Mouse (Mus musculus): ENCODE data around the gene Glyctk.

Gene Glyctk

DNA sequence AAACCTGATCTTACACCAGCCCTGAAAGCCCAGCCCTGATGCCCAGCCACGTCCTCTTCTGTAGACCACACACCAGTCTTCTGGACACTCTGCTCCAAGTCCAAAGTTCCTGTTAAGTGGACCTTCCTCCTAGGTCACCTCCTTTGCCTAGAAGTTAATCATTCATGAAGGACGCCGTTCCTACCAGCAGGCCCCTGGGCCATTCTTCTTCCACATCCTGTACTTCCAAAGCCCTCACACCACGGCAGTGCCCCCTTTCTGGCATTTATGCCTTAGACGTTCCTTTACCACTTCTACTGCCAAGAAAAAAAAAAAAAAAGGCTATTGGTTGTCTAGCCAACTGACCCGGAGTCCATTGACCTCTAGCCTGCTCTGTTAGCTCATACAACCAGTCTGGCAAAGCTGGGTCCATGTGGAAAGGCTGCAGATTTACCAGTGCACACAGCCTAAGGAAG lies at the start of gene Glyctk:
TSS of gene Glyctk (minus strand) at position 102 of the 455 bp plus-strand sequence.
- DNase-seq (ENCODE audit: extremely low spot score, low read depth, low spot score) = no peak

DNA sequence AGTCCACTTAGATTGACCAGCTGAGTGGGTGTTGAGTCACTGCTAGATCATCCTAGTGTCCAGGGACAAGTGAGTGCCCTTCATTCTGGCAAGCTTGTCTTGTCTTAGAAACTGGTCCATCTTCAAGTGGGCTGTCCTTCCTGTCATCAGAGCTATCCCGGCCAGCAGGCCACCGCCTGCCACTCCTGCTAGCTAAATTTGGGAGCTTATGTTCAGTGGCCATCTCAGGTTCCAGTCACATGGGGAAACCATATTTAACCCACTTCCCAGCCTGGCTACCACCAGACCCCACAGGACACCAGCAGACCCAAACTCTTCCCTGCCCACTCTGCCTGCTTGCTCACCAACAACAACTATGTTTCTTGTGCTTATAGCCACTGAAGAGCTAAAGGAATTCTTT lies 48.6 kb upstream of the Glyctk start:
- no peak for DNase-seq (ENCODE audit: extremely low spot score, low read depth, low spot score)

DNA sequence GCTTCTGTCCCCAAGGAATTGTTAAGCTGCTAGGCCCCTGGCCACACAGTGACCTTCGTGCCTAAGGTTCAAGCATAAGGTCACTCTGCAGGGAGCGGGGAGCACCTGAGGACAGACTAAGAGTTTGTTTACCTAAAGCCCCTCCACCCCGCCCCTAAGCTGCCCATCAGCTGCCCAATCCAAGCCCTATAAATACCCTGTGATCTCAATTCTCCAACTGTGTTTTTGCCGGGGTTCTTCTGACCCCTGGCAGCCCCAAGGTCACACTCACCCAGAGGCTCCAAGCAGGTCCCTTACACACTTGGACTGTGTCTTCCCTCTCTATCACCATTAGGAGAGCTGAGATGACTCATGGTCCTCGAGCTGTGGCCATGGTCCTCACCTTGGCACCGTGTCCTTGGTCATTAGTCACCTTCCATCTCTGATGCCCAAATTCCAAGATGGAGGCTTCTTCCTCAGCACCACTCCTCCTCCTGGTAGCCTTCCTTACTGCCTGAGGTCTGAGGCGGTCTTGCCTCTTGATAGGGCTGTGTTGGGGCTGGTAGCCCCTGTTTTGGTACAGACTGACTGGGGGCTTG lies 47.9 kb upstream of the Glyctk start:
- no peak for DNase-seq (ENCODE audit: extremely low spot score, low read depth, low spot score)

DNA sequence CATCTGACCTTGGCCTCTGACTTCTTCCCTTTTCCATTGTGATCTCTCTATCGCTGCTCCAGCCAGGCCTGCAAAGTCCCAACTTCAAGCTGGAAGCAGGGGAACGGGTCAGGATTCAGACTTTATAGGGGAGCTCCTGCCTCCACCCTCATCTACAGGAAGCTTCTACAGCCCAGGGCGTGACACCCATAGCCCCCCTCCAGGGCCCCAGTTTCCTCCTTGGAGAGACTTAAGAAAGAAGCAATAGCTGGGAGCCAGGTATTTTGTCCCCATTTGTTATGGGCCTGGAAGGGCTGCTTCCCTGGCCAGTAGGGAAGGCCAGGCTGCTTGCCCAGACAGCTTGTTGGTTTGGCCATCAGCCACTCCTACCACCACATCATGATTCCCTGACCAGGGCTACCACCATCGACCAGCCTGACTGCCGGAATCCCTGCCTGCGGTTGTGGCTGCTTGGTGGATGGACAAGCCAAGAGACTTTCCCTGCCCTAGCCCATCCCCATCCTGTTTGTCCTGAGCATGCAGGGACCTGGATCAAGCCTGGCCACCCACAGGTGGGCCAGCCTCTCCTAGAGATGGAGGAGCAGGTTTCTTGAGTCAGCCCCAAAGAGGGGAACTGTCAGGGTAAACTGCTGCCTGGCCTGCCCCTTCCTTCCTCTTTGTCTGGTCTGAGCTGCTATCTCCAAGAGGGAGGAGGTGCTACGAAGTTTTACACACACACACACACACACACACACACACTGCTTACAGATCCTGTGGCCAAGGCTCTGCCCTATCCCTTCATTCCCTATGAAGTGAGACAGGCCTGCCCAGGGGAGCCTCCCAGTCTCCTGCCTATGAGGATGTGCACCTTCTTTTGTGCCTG lies 46.3 kb upstream of the Glyctk start:
- DNase-seq (ENCODE audit: extremely low spot score, low read depth, low spot score) = no peak

DNA sequence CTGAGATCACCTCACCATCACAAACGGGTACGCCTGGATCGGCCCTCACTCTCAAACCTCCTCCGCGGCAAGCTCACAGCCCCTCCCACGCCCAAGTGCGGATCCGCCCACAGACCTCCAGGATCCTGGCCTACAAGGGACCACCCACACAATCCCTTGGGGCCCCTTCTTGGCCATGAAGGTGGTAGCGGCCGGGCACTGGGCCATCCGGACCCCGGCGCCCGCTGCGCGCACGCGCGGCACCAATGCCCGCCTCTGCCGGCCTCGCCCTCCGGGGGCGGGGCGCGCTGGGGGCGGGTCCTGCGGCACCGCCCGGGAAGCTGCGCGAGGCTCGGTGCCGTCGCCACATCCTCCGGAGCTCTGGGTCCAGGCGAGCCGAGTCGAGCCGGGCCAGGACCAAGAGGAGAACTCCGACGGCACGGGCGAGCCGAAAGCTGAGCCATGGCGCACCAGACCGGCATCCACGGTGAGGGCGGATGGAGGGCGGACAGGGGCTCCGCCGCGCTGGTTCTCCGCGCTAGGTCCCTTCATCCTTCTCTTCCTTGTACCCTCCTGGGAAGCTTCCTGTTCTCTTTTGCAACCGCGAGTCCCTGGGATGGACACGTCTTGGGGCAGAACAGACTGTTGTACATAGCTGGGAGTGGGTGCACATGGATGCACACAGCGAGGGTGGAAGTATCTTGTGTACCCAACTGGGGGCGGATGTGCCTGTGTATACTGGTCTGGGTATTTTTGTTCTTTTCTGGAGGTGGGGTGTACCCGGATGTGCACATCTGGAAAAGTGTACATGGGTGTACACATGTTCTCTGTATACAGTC lies 45.1 kb upstream of the Glyctk start, which contains the start of gene Twf2:
TSS of gene Twf2 (plus strand) at position 290 of the 818 bp plus-strand sequence.
- peak; percentile 64 for DNase-seq (ENCODE audit: extremely low spot score, low read depth, low spot score)

DNA sequence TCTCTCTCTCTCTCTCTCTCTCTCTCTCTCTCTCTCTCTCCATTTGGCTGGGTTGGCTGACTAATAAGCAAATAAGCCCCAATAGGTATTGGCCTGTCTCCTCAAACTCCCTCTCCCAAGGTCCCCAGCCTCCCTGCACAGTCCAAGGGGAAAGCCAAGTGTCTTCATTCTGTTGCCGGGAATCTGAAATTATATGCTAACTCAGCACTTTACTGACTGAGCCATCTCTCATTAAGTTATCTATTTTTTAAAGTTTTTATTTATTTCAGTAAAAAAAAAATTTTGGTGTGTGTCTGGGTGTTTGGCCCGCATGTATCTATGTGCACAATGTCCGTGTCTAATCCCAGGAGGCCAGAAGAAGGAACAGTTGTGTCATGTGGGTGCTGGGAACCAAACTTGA lies 44.0 kb upstream of the Glyctk start:
- DNase-seq (ENCODE audit: extremely low spot score, low read depth, low spot score) = no peak

DNA sequence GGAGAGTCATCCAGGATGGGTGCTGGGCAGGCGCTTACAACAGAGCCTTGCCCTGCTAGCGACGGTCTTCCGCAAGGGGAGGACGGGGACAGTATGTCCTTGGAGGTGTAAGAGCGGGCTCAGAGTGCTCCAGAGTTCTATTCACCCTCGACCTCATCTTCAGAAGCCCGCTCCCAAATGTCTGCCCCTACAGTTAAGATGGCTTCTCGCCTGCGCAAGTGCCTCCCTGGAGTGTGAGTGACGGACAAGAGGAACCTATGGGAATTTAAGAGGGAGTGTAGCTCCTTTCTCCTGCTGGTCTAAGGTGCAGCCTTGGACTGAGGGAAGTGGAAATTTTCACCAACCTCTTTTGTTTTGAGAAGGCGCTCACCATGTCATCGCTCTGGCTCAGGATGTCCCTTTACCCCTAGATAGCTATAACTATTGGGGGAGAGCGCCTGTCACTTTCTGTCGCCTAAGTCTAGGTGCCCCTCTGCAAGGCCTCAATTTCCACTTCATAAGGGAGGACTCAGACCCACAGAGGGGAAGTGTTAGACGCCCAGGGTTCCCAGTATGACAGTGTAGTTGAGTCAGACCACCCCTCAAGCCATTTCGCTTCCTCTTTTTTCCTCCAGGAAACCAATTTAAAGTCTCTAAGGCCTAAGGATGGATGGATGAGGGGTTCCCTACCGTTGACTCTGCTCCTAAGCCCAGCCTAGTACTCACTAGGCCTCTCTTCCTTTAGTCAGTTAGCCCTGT lies 41.8 kb upstream of the Glyctk start, which contains the start of gene Ppm1m:
TSS of gene Ppm1m (minus strand) at position 212 of the 738 bp plus-strand sequence.
- no peak for DNase-seq (ENCODE audit: extremely low spot score, low read depth, low spot score)

DNA sequence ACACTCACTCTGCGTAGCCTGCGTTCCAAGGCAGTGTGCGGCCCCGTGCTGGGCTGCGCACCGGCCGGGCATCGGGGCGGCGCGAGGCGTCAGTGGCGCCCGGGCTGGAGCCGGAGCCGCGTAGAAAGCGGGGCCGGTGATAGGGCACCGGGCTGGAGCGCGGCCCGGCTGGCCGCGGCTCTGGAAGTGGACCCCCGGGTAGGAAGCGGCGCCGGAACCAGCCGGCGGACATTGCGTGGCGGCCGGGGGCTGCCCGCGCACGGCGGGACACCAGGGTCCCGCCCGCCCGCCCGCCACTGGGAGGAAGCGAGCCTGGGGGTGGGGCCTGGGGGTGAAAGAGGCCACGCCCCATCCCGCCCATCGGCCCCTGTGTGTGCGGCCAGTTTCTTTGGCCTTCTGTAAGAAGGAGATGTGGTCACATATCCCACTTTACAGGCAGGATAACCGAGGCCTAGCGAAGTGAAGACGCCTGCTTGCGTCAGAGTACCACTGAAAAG lies 41.1 kb upstream of the Glyctk start:
- DNase-seq (ENCODE audit: extremely low spot score, low read depth, low spot score) = no peak

DNA sequence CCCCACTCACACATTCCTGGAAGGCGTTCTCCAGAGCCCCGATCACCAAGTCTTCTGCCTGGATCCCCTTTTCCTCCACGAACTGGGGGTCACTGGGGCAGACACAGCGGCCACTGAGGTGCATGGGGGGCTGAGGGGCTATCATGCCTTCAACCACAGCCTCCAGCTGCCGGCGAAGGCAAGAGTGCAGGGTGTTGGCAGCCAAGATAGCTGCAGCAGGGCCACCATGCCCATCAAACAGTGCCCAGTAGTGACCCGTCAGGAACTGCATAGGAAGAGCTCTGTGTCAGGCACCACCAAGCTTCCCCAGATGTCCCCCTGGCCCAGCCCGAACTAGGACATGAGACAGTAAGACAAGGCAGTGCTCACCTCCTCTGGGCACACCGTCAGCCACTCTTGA lies 39.8 kb upstream of the Glyctk start:
- no peak for DNase-seq (ENCODE audit: extremely low spot score, low read depth, low spot score)

DNA sequence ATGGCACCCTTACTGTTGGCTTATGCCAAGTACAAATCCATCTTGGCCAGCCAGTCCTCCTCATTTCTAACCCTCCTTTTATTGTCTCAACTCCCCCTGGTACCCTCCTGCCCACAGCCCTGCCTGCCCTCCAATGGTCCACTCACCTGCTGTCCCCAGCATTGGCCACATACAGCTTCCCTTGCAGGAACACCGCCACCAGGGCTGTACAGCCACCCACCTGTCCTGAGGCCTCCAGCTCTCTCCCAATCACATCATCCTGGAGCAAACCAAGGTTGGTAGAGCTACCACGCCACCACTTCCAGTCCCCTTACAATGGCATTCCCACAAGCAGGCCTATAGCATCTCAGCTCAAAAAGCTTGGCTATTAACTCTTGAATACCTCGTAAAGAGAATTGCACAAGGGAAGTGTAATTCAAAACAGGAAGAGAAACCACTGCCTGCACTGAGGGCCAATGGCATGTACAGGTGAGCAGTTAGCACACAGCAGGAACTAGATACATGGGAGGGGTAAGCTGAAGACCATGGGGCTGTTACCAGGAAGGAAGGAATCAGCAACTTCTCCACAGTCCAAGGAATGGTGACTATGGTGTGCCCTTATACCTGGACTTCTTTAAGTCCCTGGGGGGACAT lies 39.3 kb upstream of the Glyctk start:
- no peak for DNase-seq (ENCODE audit: extremely low spot score, low read depth, low spot score)

DNA sequence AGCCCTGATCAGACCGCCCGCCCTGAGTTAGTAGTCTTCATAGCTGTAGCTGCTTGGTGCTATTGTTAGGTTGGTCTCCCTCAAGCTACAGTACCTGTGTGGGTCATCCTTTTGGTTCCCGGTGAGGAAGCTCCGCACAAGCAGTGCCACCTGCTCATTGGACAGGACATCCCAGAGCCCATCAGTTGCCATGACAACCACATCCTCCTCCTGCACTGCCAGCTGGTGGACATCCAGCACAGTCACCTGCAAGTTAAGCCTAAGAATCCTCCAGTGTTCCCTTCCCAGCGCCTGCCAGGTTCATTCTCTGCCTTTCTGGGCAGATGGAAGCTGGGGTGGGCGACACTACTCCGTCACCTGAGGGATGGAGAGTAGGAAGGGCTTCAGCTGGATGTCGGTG lies 37.8 kb upstream of the Glyctk start:
- no peak for DNase-seq (ENCODE audit: extremely low spot score, low read depth, low spot score)

DNA sequence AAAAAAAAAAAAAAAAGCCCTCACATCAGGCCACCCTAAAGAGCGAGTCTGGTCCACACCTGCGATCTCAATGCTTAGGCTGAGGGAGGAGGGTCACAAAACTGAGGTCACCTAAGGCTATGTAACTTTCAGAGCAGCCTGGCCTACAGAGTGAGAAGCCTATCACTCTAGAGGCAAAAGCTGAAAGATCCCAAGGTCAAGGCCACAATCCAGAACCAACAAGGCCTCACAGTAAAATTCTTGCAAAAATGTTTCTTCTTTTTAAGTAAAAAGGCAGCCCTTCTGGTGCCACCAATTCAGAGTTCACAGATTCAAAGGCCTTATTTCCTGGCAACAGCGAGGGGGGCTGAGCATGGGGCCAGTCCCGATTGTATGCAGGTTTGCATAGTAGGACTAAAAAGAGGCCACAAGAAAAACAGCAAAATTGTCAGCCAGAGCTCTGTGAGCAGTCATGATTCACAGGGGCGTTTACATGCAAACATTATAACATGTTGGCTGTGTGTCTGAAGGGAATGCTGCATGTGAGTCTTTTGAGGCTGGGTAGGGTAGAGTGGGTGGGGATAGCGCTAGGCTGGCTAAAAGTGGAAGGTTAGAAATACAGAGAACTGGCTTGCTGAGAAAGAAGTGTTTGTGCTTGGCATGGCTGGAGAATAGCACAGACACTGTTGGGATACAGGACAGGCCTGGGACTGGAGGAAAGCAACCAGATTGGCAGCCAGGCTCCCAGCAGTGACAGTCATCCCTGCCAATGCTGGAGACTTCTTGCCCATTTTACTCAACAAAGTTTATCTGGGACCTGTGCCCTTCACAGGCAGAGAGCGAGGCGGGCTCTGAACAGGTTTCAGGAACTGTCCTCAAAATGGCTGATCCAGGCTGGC lies 36.2 kb upstream of the Glyctk start:
- DNase-seq (ENCODE audit: extremely low spot score, low read depth, low spot score) = no peak

DNA sequence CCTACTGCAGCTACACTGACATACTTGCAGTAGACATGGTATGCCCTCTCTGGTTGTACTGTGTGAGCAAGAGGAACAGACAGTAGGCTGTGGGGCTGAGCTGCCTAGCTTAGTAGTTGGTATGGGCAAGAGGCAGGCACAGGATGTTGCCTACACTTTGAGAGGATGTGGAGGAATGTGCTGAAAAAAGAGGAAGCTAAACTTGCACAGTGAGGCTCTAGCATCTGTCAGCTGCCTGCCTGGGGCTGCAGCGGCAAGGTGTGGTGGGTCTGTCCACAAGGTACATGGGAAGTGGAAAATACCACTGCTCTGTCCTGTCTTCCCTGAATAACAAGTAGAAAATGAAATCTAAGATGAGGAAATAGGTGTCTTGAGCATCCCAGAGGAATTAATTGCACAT lies 35.1 kb upstream of the Glyctk start:
- no peak for DNase-seq (ENCODE audit: extremely low spot score, low read depth, low spot score)

DNA sequence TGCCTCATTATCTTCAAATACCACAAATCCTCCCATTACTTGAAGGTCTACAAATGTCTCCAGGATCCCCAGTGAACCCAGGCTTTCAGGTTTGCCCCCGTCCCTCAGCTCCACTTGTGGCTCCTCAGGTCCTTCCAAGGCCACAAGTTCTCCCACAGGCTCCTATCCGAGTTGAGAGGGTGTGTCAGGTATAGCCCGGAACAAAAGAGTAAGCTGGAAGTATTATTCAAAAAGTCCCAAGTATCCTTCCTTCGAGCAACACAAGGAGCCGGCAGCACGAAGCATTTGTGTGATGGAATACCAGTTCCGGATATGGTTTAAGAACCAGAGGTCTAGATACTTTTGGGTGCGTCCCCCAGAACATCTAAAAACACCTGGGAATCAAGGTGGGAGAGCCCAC lies 34.1 kb upstream of the Glyctk start:
- no peak for DNase-seq (ENCODE audit: extremely low spot score, low read depth, low spot score)

DNA sequence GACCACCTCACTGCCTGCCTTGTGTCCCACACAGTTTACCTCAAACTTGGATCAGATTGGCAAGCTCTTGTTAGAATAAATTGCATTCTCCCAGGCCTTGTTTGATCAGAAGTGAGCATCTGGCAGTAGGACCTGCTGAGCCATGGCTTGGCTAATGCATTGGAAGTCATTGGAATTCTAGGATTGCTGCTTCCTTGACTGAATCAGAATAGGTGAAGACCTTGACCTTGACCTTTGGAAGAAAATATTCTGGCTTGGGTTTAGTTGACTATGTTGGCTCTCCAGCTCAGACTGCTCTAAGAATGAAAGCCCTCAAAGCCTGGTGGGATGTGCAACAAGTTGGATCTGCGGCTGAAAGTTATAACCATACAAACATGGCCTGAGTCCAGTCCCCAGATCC lies 33.4 kb upstream of the Glyctk start:
- DNase-seq (ENCODE audit: extremely low spot score, low read depth, low spot score) = no peak

DNA sequence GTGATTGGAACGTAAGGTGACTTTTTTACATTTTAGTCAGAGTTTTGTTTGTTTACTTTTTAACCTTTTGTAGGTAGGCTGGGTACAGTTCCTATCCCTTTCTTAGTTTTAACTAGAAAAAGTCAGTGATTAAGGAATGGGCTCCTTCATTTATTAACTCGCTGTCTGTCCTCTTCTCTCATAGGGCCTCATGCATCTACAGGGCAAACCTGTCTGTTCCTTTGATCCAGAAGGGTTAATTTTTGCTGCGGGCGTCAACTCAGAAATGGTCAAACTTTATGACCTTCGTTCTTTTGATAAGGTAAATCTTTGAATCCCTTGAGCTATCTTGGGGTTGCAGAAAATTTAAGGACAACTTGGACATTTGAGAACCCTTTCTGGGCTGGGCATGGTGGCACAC lies 26.1 kb upstream of the Glyctk start:
- DNase-seq (ENCODE audit: extremely low spot score, low read depth, low spot score) = no peak

DNA sequence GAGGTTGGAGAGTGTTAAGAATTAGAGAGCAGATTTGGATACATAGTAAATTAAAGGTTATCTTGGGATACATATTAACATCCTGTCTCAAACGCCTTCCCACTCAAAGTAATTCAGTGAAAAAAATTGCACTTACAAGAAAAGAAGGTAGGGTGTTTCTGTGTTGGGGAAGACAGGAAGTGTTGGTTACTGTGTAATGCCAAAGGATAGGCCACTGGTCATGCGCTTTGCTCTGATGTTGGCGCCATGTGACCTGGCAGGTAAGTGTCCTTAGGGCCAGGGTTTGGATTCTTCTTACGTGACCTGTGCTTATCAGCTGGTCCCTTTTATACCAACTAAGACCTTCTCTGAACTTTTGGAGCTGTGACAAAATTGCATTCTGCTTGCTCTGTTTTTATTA lies 24.2 kb upstream of the Glyctk start:
- no peak for DNase-seq (ENCODE audit: extremely low spot score, low read depth, low spot score)

DNA sequence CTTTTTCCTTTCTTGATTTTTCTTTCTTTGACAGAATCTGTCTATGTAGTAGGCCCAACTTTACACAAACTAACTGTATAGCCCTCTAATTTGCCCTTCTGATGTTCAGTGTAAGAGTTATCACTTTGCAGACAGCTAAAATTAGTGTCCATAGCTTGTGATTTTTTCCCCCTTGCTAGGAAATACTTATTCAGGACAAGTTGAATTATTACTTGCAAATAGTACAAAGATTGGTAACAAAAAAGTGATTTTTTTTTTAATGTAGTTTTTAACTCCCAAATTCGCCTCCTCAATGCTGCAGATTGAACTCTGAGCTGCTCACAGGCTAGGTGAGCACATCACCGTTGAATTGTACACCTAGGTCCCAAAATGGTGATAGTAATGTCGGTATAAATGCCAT lies 22.0 kb upstream of the Glyctk start:
- no peak for DNase-seq (ENCODE audit: extremely low spot score, low read depth, low spot score)

DNA sequence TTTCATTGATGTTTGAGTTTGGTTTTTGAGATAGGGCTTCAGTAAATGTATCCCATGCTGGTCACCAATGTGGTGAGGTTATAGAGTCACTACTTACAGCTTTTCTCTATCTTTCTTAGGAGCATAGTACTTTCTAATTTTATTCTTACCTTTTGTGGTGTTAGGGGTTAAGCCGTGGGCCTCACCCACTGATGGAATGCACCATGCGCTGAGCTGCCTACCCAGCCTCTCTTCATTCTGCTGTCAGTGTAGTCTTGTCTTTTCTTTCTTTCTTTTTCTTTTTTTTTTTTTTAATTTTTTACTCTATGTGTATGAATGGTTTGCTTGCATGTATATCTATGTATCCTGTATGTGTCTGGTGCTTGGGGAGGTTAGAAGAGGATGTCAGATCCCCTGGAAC lies 21.5 kb upstream of the Glyctk start:
- DNase-seq (ENCODE audit: extremely low spot score, low read depth, low spot score) = no peak
